In the genomic region with DNA sequence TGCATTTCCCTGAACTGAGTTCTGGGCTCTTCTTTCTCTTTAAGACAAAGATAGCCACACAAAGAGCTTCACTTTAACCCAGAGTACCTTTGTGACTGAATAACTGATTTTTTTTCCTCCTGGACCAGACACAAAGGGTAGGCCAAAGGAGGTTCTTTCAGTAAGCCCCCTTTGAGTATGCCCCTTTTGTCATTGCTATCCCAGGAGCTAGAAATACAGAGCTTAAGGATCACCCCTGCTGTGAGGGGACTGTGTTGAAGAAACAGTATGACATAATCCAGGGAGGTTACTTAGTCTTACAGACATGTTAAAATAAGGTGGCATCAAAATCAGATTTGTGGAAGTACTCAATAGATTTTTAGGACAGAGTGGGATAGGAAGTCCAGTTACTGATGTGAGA, we compare ENCODE assay signal across 22 mouse cellular contexts. TPM values are rescaled to one million over a fixed set of nuclear protein-coding genes. Genes with fewer than 3 reads are reported as not detected.
DNase-seq lines count a peak whose midpoint lies in the region; ATAC-seq and TF ChIP-seq lines count a peak whose summit lies in the region.
"Had no signal": no experiment of that assay in that cellular context is flagged by ENCODE, and none has a peak within 500 bp of the region (broad histone marks: within the 10 kb centered on the region; RNA-seq: fewer than 3 reads in every experiment).

No protein-coding gene starts in this region.

- no peak for ATAC-seq in hindbrain, embryonic 16.5 days
- no peak for ATAC-seq in hindbrain, embryonic 15.5 days (ENCODE audit: low FRiP score, low read depth)
- ATAC-seq in midbrain, embryonic 15.5 days (replicated peaks): no peak
- no peak for ATAC-seq in intestine, postnatal 0 days
- ATAC-seq: liver, postnatal 0 days; Patski had no signal

- no peaks in the 10 kb centered on the region for H3K9me3 ChIP-seq in hindbrain, embryonic 10.5 days
- H3K9me3 ChIP-seq in hindbrain, embryonic 16.5 days (ENCODE audit: control insufficient read depth, low read length): no peaks in the 10 kb centered on the region
- H3K9me3 ChIP-seq in hindbrain, embryonic 15.5 days: no peaks in the 10 kb centered on the region
- no peaks in the 10 kb centered on the region for H3K9me3 ChIP-seq in midbrain, embryonic 15.5 days
- no peaks in the 10 kb centered on the region for H3K9me3 ChIP-seq in intestine, postnatal 0 days (ENCODE audit: control insufficient read depth)
- H3K9me3 ChIP-seq: heart, embryonic 13.5 days; limb, embryonic 10.5 days had no signal

- no peak overlapping the region for H3K4me3 ChIP-seq in hindbrain, embryonic 10.5 days
- H3K4me3 ChIP-seq in hindbrain, embryonic 16.5 days (ENCODE audit: low read length): no peak overlapping the region
- H3K4me3 ChIP-seq in hindbrain, embryonic 15.5 days: no peak overlapping the region
- no peak overlapping the region for H3K4me3 ChIP-seq in midbrain, embryonic 15.5 days
- no peak overlapping the region for H3K4me3 ChIP-seq in cerebellum, adult 2 months (replicated peaks; ENCODE audit: insufficient read depth, low read depth, low read length)
- no peak overlapping the region for H3K4me3 ChIP-seq in intestine, postnatal 0 days (ENCODE audit: low read depth, low read length)
- H3K4me3 ChIP-seq: heart, embryonic 13.5 days; limb, embryonic 10.5 days had no signal

- no peaks in the 10 kb centered on the region for H3K36me3 ChIP-seq in hindbrain, embryonic 10.5 days
- H3K36me3 ChIP-seq in hindbrain, embryonic 16.5 days (ENCODE audit: control insufficient read depth, insufficient read depth, low read length): no peaks in the 10 kb centered on the region
- H3K36me3 ChIP-seq in hindbrain, embryonic 15.5 days: no peaks in the 10 kb centered on the region
- no peaks in the 10 kb centered on the region for H3K36me3 ChIP-seq in midbrain, embryonic 15.5 days (replicated peaks)
- no peaks in the 10 kb centered on the region for H3K36me3 ChIP-seq in intestine, postnatal 0 days (ENCODE audit: control insufficient read depth, insufficient read depth)
- H3K36me3 ChIP-seq: heart, embryonic 13.5 days; limb, embryonic 10.5 days had no signal

- no peak for DNase-seq in hindbrain, embryonic 10.5 days (ENCODE audit: low spot score)
- peak; percentile 78 for DNase-seq in R1 (ENCODE audit: low read depth, low spot score)
- DNase-seq in cerebellum, adult 2 months: no peak
- DNase-seq in layer of hippocampus, adult 18-20 months (ENCODE audit: low spot score in 2 of 2): no peak
- DNase-seq: adrenal gland, postnatal 14 days; cerebellum, adult 11-12 months; cerebellum, postnatal 25 days; gastrocnemius, postnatal 10 days; heart, adult 18-20 months; kidney, adult 9 months; kidney, postnatal 25 days; layer of hippocampus, adult 9-11 months; liver, postnatal 0 days; lung, postnatal 10 days; spleen, adult 18-20 months had no signal

- no peak for TF ChIP-seq CTCF in cerebellum, adult 2 months (IDR thresholded peaks at IDR 0.05; ENCODE audit: borderline replicate concordance, insufficient read depth, low read depth, low read length)
- no peak for TF ChIP-seq CTCF in intestine, postnatal 0 days (IDR thresholded peaks at IDR 0.05; ENCODE audit: low read depth)

- H3K4me2 ChIP-seq in hindbrain, embryonic 16.5 days (ENCODE audit: low read length): no peak overlapping the region
- no peak overlapping the region for H3K4me2 ChIP-seq in hindbrain, embryonic 15.5 days
- H3K4me2 ChIP-seq in midbrain, embryonic 15.5 days: no peak overlapping the region
- H3K4me2 ChIP-seq in intestine, postnatal 0 days (replicated peaks; ENCODE audit: low read depth): no peak overlapping the region

- peak overlapping the region; percentile 18 for H3K27ac ChIP-seq in hindbrain, embryonic 10.5 days
- H3K27ac ChIP-seq in hindbrain, embryonic 16.5 days (ENCODE audit: low read depth, low read length): no peak overlapping the region
- peak overlapping the region; percentile 85; the same call in 1 of the 2 replicates for H3K27ac ChIP-seq in hindbrain, embryonic 15.5 days (replicated peaks)
- peak overlapping the region; percentile 31; the same call in 1 of the 2 replicates for H3K27ac ChIP-seq in midbrain, embryonic 15.5 days
- H3K27ac ChIP-seq in cerebellum, adult 2 months (ENCODE audit: insufficient read depth, low read length): no peak overlapping the region
- no peak overlapping the region for H3K27ac ChIP-seq in intestine, postnatal 0 days (ENCODE audit: low read depth, low read length)
- H3K27ac ChIP-seq: heart, embryonic 13.5 days; limb, embryonic 10.5 days had no signal

- no peak for TF ChIP-seq POLR2A in cerebellum, adult 2 months (IDR thresholded peaks at IDR 0.05; ENCODE audit: borderline replicate concordance, insufficient read depth, low read length)

- H3K27me3 ChIP-seq in hindbrain, embryonic 10.5 days (ENCODE audit: insufficient read depth, poor library complexity, severe bottlenecking): no peaks in the 10 kb centered on the region
- H3K27me3 ChIP-seq in hindbrain, embryonic 16.5 days (replicated peaks; ENCODE audit: control insufficient read depth, insufficient read depth, low read length): no peaks in the 10 kb centered on the region
- no peaks in the 10 kb centered on the region for H3K27me3 ChIP-seq in hindbrain, embryonic 15.5 days
- H3K27me3 ChIP-seq in midbrain, embryonic 15.5 days (replicated peaks): no peaks in the 10 kb centered on the region
- no peaks in the 10 kb centered on the region for H3K27me3 ChIP-seq in cerebellum, adult 2 months (ENCODE audit: control insufficient read depth, insufficient read depth, low read length)
- no peaks in the 10 kb centered on the region for H3K27me3 ChIP-seq in intestine, postnatal 0 days (replicated peaks; ENCODE audit: control insufficient read depth, insufficient read depth, low read length)
- H3K27me3 ChIP-seq: heart, embryonic 13.5 days; Patski had no signal

- no peak overlapping the region for H3K9ac ChIP-seq in hindbrain, embryonic 16.5 days (ENCODE audit: low read depth, low read length)
- no peak overlapping the region for H3K9ac ChIP-seq in hindbrain, embryonic 15.5 days
- H3K9ac ChIP-seq in midbrain, embryonic 15.5 days: no peak overlapping the region
- no peak overlapping the region for H3K9ac ChIP-seq in intestine, postnatal 0 days (ENCODE audit: low read depth, low read length)
- H3K9ac ChIP-seq: heart, embryonic 13.5 days; liver, postnatal 0 days had no signal

- H3K4me1 ChIP-seq in hindbrain, embryonic 10.5 days (replicated peaks): peaks cover 54% of the 10 kb centered on the region
- H3K4me1 ChIP-seq in hindbrain, embryonic 16.5 days (ENCODE audit: control insufficient read depth, insufficient read depth, low read depth, low read length): peaks cover 18% of the 10 kb centered on the region
- H3K4me1 ChIP-seq in hindbrain, embryonic 15.5 days (replicated peaks): peaks cover 67% of the 10 kb centered on the region
- peaks cover 61% of the 10 kb centered on the region for H3K4me1 ChIP-seq in midbrain, embryonic 15.5 days
- H3K4me1 ChIP-seq in cerebellum, adult 2 months (ENCODE audit: control insufficient read depth, insufficient read depth, low read length): peaks cover 6% of the 10 kb centered on the region
- no peaks in the 10 kb centered on the region for H3K4me1 ChIP-seq in intestine, postnatal 0 days (replicated peaks; ENCODE audit: control insufficient read depth, insufficient read depth, low read length)

RNA-seq across cellular contexts. Expression of gene Evl, which starts 50.0 kb away (rescaled TPM):
- 59.1 and 75.2 TPM in 2 replicates for polyA plus RNA-seq in hindbrain, embryonic 10.5 days (2016; fragmentation: Nextera tagmentation; extraction: Ambion mirVana)
- polyA plus RNA-seq in hindbrain, embryonic 16.5 days (2015; fragmentation: Nextera tagmentation; extraction: Ambion mirVana): 186 and 204 TPM in 2 replicates
- polyA plus RNA-seq in hindbrain, embryonic 15.5 days (2015; fragmentation: Nextera tagmentation; extraction: Ambion mirVana): 227 and 250 TPM in 2 replicates
- polyA plus RNA-seq in midbrain, embryonic 15.5 days (2015; fragmentation: Nextera tagmentation; extraction: Ambion mirVana): 291 and 297 TPM in 2 replicates
- 110 and 118 TPM in 2 replicates for polyA plus RNA-seq in cerebellum, adult 2 months (2012; rRNA removed)
- 100 to 1,000 TPM; 184 to 192 TPM for total RNA-seq in layer of hippocampus, adult 18-20 months (2021)
- polyA plus RNA-seq in intestine, postnatal 0 days (2015; fragmentation: Nextera tagmentation; extraction: Ambion mirVana): 18.0 and 20.5 TPM in 2 replicates

Comparison
In these comparisons a context has a peak if more than half of its experiments do, and no peak if none do; other contexts are left out.
1. H3K27ac ChIP-seq: peak in hindbrain, embryonic 10.5 days (single experiment), hindbrain, embryonic 15.5 days (single experiment) and midbrain, embryonic 15.5 days (single experiment); none in hindbrain, embryonic 16.5 days (single experiment), cerebellum, adult 2 months (single experiment) and intestine, postnatal 0 days (single experiment).